Mouse (Mus musculus): ENCODE measurements around the gene Gje1. TPM values are rescaled to one million over a fixed set of nuclear protein-coding genes. Genes with fewer than 3 reads are reported as not detected.
A peak's percentile ranks its signal among the peaks of the same experiment; 100 is the strongest.

Gene Gje1
- polyA plus RNA-seq (2016; fragmentation: Nextera tagmentation; extraction: Ambion mirVana), result not detected in 2 replicates

DNA sequence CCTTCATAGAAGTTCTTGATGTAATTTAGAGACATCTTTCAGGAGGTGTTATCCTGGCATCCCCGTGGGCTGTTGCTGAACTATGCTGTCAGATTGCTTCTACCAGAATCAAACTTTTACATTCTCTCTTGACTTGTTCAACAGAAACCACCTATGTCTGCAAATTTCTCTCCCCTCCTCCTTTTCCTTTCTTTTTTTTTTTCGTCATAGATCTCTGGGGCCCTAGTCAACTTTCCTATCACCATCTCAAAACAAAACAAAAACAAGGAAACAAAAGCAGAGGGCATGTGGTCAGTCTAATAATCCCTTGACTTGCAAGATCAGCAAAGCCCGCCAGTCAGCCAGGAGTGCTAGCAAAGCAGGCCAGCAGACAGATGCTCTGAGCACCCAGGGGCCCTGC lies at the start of gene Gje1:
TSS of gene Gje1 (minus strand) at position 101 of the 400 bp plus-strand sequence.
- Histone ChIP-seq H3K36me3 (no peaks in the 10 kb centered on the region), H3K27ac (replicated peaks) (no peak within 1 kb of the TSS), H3K4me3 (no peak within 1 kb of the TSS), H3K27me3 (ENCODE audit: low read depth, poor library complexity, severe bottlenecking) (no peaks in the 10 kb centered on the region), H3K9me3 (replicated peaks) (no peaks in the 10 kb centered on the region), H3K4me1 (no peaks in the 10 kb centered on the region)
- WGBS, result 57% methylated on average over 3 of the region's 3 CpGs
- DNase-seq (ENCODE audit: low spot score), result no peak

DNA sequence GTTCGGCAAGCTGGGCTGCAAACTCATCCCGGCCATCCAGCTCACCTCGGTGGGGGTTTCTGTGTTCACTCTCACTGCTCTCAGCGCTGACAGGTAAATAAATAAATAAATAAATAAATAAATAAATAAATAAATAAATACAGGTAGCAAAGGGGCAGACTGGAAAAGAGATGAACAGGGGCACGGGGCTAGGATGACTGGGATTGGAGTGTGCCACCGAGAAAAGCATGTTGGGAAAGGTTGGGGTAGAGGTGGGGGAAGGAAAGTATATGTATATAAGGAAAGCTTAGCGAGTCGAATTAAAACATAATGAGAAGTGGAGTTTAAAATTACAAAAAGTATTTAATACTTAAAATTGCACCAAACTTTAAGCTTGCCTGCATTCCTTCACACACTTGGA lies 42.6 kb upstream of the Gje1 start:
- no peak for DNase-seq (ENCODE audit: low spot score)
- no peak overlapping the region for H3K27ac ChIP-seq (replicated peaks)
- WGBS, result 25% methylated on average over 8 of the region's 8 CpGs
- no peaks in the 10 kb centered on the region for H3K9me3 ChIP-seq (replicated peaks)
- peaks cover 23% of the 10 kb centered on the region for H3K27me3 ChIP-seq (ENCODE audit: low read depth, poor library complexity, severe bottlenecking)
- H3K36me3 ChIP-seq, result no peaks in the 10 kb centered on the region
- H3K4me3 ChIP-seq, result peak overlapping the region; percentile 60
- H3K4me1 ChIP-seq, result peaks cover 9% of the 10 kb centered on the region

DNA sequence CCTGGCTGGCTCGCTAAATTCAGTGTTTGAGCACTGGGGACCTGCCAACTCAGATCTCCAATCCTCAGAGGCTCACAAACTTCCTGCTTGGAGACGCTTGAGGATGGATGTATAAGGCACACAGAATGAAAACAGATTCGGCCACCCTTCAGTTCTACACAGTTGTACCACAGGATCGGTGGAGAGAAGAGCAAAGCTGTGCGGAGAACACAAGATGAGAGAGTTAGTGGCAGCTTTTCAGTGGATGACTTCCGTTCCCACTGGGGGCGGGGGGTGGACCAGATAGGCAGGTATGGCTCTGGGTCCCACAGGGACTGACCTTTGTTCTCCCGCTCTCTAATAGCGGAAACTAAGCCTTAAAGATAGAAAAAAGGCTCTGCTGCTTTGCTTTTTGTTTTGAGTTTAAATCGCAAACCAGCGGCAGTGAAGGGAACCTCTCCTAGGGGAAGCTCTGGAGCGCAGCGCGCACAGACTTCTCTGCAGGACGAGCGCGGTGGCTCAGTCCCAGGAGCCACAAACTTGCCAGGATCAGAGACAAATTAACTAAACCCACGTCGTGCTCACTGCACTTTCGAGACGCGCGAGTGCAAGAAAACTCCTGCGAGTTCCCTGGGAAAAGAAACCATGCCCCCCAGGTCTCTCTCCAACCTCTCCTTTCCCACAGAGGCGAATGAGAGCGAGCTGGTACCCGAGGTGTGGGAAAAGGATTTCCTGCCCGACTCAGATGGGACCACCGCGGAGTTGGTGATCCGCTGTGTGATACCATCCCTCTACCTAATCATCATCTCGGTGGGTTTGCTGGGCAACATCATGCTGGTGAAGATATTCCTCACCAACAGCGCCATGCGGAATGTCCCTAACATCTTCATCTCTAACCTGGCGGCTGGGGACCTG lies 41.9 kb upstream of the Gje1 start:
- WGBS, result 2% methylated on average over 35 of the region's 35 CpGs
- DNase-seq (ENCODE audit: low spot score), result peak; percentile 38

GRCm38 (mm10) chr10:14734285-14734684 lies 16.3 kb upstream of the Gje1 start:
- no peaks in the 10 kb centered on the region for H3K36me3 ChIP-seq
- H3K4me1 ChIP-seq, result no peaks in the 10 kb centered on the region
- no peak overlapping the region for H3K4me3 ChIP-seq
- no peak overlapping the region for H3K27ac ChIP-seq (replicated peaks)
- DNase-seq (ENCODE audit: low spot score), result no peak
- H3K27me3 ChIP-seq (ENCODE audit: low read depth, poor library complexity, severe bottlenecking), result no peaks in the 10 kb centered on the region
- WGBS, result 15% methylated on average over 2 of the region's 2 CpGs
- no peaks in the 10 kb centered on the region for H3K9me3 ChIP-seq (replicated peaks)

More for the DNA sequence above, 41.9 kb upstream of the Gje1 start:
- Histone ChIP-seq H3K4me3 (peak overlapping the region; percentile 60), H3K27me3 (ENCODE audit: low read depth, poor library complexity, severe bottlenecking) (peaks cover 23% of the 10 kb centered on the region), H3K4me1 (peaks cover 9% of the 10 kb centered on the region), H3K36me3 (no peaks in the 10 kb centered on the region), H3K27ac (replicated peaks) (no peak overlapping the region), H3K9me3 (replicated peaks) (no peaks in the 10 kb centered on the region)

- H3K27ac ChIP-seq (replicated peaks), result no peak overlapping the region
- H3K27me3 ChIP-seq (ENCODE audit: low read depth, poor library complexity, severe bottlenecking), result no peaks in the 10 kb centered on the region
- no peaks in the 10 kb centered on the region for H3K36me3 ChIP-seq
- DNase-seq (ENCODE audit: low spot score), result no peak
- H3K4me1 ChIP-seq, result no peaks in the 10 kb centered on the region
- no peaks in the 10 kb centered on the region for H3K9me3 ChIP-seq (replicated peaks)
- no peak overlapping the region for H3K4me3 ChIP-seq
- 74% methylated on average over 9 of the region's 9 CpGs for WGBS
Measured at GRCm38 (mm10) chr10:14725671-14726070, 7.7 kb upstream of the Gje1 start.

DNA sequence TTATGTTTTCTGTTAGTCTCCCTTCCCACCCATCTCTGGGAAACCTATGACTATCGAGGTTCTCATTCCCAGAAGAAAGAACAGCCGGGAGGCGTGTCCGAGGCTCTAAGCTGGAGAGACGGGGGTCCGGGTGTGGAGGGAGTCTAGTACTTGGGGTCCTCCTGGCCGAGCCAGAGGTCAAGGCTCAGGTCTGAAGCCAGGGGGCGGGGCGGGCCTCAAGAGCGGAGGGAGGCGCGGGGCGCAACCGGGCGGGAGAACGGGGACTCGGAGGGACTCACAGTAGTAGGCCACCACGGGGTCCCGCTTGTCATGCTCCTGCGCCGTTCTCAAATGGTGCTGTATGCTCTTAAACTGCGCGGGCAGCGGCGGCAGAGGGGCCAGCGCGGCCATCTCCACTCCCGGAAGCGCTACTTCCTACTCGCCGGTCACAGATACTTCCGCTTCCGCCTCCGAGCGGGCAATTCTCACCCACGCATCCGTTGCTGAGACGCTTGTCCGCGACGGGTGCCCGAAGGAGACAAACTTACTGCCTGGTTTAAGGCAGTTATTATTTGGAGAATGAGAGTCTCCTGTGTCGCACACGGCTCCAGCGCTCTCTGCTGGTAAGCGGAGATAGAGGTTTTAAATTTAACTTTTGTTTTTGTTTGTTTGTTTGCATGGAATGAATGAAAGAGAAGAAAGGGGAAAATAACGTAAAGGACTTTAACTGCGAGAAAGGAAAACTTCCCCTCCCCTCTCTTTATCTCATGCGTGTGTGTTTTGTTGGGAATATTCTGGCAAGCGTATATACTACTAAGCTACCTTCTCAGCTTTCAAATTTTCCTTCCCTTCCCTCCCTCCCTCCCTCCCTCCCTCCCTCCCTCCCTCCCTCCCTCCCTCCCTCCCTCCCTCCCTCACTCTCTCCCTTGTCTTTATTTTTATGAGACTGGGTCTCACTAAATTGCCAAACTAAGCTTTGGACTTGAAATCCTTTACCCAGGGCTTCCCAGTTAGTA lies 12.6 kb downstream of the Gje1 start, which contains the start of the genes Vta1 and Nmbr:
TSS of gene Vta1 (minus strand) at position 489 of the 995 bp plus-strand sequence.
TSS of gene Nmbr (plus strand) at position 520 of the 995 bp plus-strand sequence.
- H3K36me3 ChIP-seq, result peaks cover 3% of the 10 kb centered on the region; the same call in 1 of the 2 replicates
- under 1% methylated on average over 50 of the region's 50 CpGs for WGBS
- H3K4me1 ChIP-seq, result peaks cover 32% of the 10 kb centered on the region
- DNase-seq (ENCODE audit: low spot score), result peak; percentile 95
- H3K9me3 ChIP-seq (replicated peaks), result no peaks in the 10 kb centered on the region
- H3K27ac ChIP-seq (replicated peaks), result peak within 1 kb of the TSS; percentile 89
- H3K4me3 ChIP-seq, result peak within 1 kb of the TSS; percentile 87
- no peaks in the 10 kb centered on the region for H3K27me3 ChIP-seq (ENCODE audit: low read depth, poor library complexity, severe bottlenecking)

- 38% methylated on average over 4 of the region's 4 CpGs for whole genome bisulfite sequencing
- no peaks in the 10 kb centered on the region for H3K9me3 ChIP-seq (replicated peaks)
- peaks cover 32% of the 10 kb centered on the region for H3K4me1 ChIP-seq
- H3K27me3 ChIP-seq (ENCODE audit: low read depth, poor library complexity, severe bottlenecking), result no peaks in the 10 kb centered on the region
- peak overlapping the region; percentile 87 for H3K4me3 ChIP-seq
- no peak for DNase-seq (ENCODE audit: low spot score)
- H3K36me3 ChIP-seq, result peaks cover 3% of the 10 kb centered on the region; the same call in 1 of the 2 replicates
- H3K27ac ChIP-seq (replicated peaks), result peak overlapping the region; percentile 89
Measured at GRCm38 (mm10) chr10:14703830-14704420, 14.1 kb downstream of the Gje1 start.

DNA sequence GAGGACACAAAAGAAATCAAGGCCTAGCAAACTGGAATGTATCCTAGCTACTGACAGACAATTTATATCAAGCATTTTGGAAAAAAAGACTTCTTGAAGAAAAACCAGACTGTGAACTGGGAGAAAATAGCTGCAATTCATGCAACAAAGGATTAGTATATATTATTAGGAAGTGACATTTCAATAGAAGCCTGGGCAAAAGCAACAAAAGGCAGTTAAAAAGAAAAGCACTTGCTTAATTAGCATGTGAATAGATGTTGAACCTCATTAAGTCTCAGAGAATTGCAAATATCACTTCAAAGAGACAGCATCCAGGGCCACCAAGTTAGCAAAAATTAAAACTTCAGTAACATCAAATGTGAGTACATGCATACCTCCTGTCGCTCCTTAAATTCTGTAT lies 14.8 kb downstream of the Gje1 start:
- Histone ChIP-seq H3K4me3 (peak overlapping the region; percentile 87), H3K9me3 (replicated peaks) (no peaks in the 10 kb centered on the region), H3K27me3 (ENCODE audit: low read depth, poor library complexity, severe bottlenecking) (no peaks in the 10 kb centered on the region), H3K36me3 (peaks cover 3% of the 10 kb centered on the region; the same call in 1 of the 2 replicates), H3K27ac (replicated peaks) (peak overlapping the region; percentile 89), H3K4me1 (peaks cover 33% of the 10 kb centered on the region)
- DNase-seq (ENCODE audit: low spot score), result no peak
- 27% methylated on average over 1 of the region's 1 CpGs for WGBS

GRCm38 (mm10) chr10:14690349-14690748 lies 27.7 kb downstream of the Gje1 start:
- no peaks in the 10 kb centered on the region; the same call in 1 of the 2 replicates for H3K9me3 ChIP-seq (replicated peaks)
- no peaks in the 10 kb centered on the region for H3K27me3 ChIP-seq (ENCODE audit: low read depth, poor library complexity, severe bottlenecking)
- no peak overlapping the region for H3K4me3 ChIP-seq
- peaks cover 22% of the 10 kb centered on the region for H3K36me3 ChIP-seq
- 73% methylated on average over 3 of the region's 3 CpGs for WGBS
- no peak overlapping the region for H3K27ac ChIP-seq (replicated peaks)
- peaks cover 10% of the 10 kb centered on the region; the same call in 1 of the 2 replicates for H3K4me1 ChIP-seq
- no peak for DNase-seq (ENCODE audit: low spot score)

DNA sequence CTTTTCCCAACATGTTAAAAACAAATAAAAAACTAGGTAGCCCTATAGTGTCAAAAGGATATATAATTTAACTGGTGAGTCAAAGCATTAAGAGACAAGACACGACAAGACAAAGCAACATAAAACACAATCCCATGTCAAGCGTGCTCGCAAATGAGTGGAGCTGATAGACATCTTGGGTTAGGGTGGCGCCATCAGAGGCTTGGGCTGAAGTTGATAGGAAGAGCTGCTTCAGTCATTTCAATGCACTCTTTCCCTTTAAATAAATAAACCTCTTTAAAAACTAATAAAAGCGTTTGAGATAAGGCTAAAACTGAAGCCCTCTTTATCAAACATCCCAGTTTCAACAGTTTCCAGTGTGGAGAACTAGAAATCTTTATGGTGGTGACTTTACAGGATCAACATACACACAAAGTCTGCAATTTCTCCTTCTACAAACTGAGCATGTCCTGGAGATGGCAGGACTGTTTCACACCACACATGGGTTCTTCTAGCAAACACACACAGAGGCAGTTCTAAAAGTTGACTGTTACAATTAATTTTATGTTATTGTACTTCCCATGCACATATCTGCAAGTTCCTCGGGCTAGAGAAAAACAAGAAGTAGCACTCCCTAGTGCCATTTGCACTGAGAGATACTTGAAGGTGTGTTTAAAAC lies 29.1 kb downstream of the Gje1 start:
- no peak overlapping the region for H3K4me3 ChIP-seq
- 90% methylated on average over 6 of the region's 6 CpGs for WGBS
- peaks cover 35% of the 10 kb centered on the region for H3K36me3 ChIP-seq
- H3K4me1 ChIP-seq, result peaks cover 10% of the 10 kb centered on the region; the same call in 1 of the 2 replicates
- H3K27ac ChIP-seq (replicated peaks), result no peak overlapping the region
- no peaks in the 10 kb centered on the region for H3K27me3 ChIP-seq (ENCODE audit: low read depth, poor library complexity, severe bottlenecking)
- no peaks in the 10 kb centered on the region; the same call in 1 of the 2 replicates for H3K9me3 ChIP-seq (replicated peaks)
- no peak for DNase-seq (ENCODE audit: low spot score)

DNA sequence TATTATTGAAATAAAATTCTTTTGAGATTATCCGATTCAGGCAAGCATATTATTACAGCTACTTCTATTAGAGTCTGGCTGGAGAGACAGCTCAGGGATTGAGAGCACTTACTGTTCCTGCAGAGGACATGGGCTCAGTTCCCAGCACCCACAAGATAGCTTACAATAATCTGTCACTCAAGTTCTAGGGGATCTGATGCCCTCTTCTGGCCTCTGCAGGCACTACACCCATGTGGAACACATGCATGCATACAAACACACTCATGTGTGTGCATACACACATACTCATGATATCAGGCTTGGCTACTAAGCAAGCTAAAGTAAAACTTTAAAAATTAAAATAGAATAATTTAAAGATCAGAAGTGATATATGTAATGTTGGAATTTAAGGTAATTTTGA lies 32.4 kb downstream of the Gje1 start:
- peaks cover 44% of the 10 kb centered on the region for H3K36me3 ChIP-seq
- no peak overlapping the region for H3K4me3 ChIP-seq
- H3K27ac ChIP-seq (replicated peaks), result no peak overlapping the region
- DNase-seq (ENCODE audit: low spot score), result no peak
- WGBS, result 98% methylated on average over 1 of the region's 1 CpGs
- no peaks in the 10 kb centered on the region for H3K27me3 ChIP-seq (ENCODE audit: low read depth, poor library complexity, severe bottlenecking)
- H3K4me1 ChIP-seq, result peaks cover 7% of the 10 kb centered on the region; the same call in 1 of the 2 replicates
- no peaks in the 10 kb centered on the region; the same call in 1 of the 2 replicates for H3K9me3 ChIP-seq (replicated peaks)

Data from midbrain, embryonic 10.5 days (tissue).